Mouse (Mus musculus): ENCODE data around the gene Ogfod1.

GRCm38 (mm10) chr8:94092848-94093247 is 55.9 kb downstream of the Ogfod1 start:
- TF ChIP-seq CTCF (IDR thresholded peaks at IDR 0.05), result no peak
- no peak for TF ChIP-seq EP300 (IDR thresholded peaks at IDR 0.05)

Data from lung, postnatal 0 days (tissue).